Mouse (Mus musculus): ENCODE results near the gene Car9.

Gene Car9

GRCm38 (mm10) chr4:43558631-43559356, 52.0 kb downstream of the Car9 start:
- in situ Hi-C loops (cut with MboI; ENCODE audit: unreplicated experiment in 2 of 2) = loop anchor here in 1 of 2 experiments (10.0 kb wide), 1 partner anchor 124 kb away; no protein-coding TSS in a partner anchor

- in situ Hi-C loops (cut with MboI; ENCODE audit: unreplicated experiment in 2 of 2) = loop anchor here (5.0 to 10.0 kb wide), 5 partner anchors 75 to 517 kb away; partner anchors contain the start of genes Sit1 (in 2 of the 2) and Fam214b (in 1 of the 2)
Measured at GRCm38 (mm10) chr4:43559519-43560242, 52.9 kb downstream of the Car9 start.

- in situ Hi-C loops (cut with MboI; ENCODE audit: unreplicated experiment in 2 of 2) = loop anchor here (5.0 to 10.0 kb wide), 4 partner anchors 75 to 518 kb away; partner anchors contain the start of genes Sit1 (in 2 of the 2) and Fam214b (in 1 of the 2)
Measured at GRCm38 (mm10) chr4:43560243-43560611, 53.5 kb downstream of the Car9 start.

- in situ Hi-C loops (cut with MboI; ENCODE audit: unreplicated experiment in 2 of 2) = loop anchor here (5.0 to 10.0 kb wide), 4 partner anchors 76 to 519 kb away; partner anchors contain the start of genes Sit1 (in 2 of the 2) and Fam214b (in 1 of the 2)
Measured at GRCm38 (mm10) chr4:43560976-43561375, 54.2 kb downstream of the Car9 start.

GRCm38 (mm10) chr4:43561436-43561996, 54.8 kb downstream of the Car9 start:
- in situ Hi-C loops (cut with MboI; ENCODE audit: unreplicated experiment in 2 of 2) = loop anchor here (5.0 to 10.0 kb wide), 4 partner anchors 77 to 519 kb away; partner anchors contain the start of genes Sit1 (in 2 of the 2) and Fam214b (in 1 of the 2)

GRCm38 (mm10) chr4:43561997-43562768, 55.4 kb downstream of the Car9 start, which contains the start of the genes Creb3 and Tln1:
Creb3 (plus strand) TSS chr4:43562332.
Tln1 (minus strand) TSS chr4:43562691.
- in situ Hi-C loops (cut with MboI; ENCODE audit: unreplicated experiment in 2 of 2) = loop anchor here (5.0 to 10.0 kb wide), 4 partner anchors 77 to 520 kb away; partner anchors contain the start of genes Sit1 (in 2 of the 2) and Fam214b (in 1 of the 2)

GRCm38 (mm10) chr4:43562769-43563600, 56.2 kb downstream of the Car9 start:
- in situ Hi-C loops (cut with MboI; ENCODE audit: unreplicated experiment in 2 of 2) = loop anchor here (5.0 to 10.0 kb wide), 4 partner anchors 78 to 521 kb away; partner anchors contain the start of genes Sit1 (in 2 of the 2) and Fam214b (in 1 of the 2)
